Mouse (Mus musculus): ENCODE measurements around the gene Aida. TPM values are rescaled to one million over a fixed set of nuclear protein-coding genes. Genes with fewer than 3 reads are reported as not detected.
"Not testable (repeated sequence)": the region's sequence is repeated elsewhere in the genome, so short reads cannot be mapped to it uniquely, and the experiment has no call there.

Gene Aida
- total RNA-seq, 2 experiments from 2014 or later = 51.6 to 56.5 TPM

DNA sequence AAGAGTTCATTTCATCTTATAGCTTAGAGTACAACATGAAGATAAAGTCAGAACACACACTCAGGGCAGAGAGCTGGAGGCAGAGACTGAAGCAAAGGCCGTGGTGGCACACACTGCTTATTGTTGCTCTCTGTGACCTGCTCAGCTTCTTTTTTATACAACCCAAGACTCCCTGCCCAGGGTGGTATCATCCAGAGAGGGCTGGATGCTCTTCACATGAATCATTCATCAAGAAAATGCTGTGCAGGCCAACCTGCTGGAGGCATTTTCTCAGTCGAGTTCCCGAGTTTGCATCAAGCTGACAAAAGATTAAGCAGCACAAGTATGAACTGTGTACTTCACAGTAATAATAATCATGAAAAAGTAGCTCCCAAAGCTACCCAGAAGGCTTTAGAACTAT, 8.0 kb upstream of the Aida start:
- Histone ChIP-seq H3K27ac (no peak overlapping the region), H3K4me3 (no peak overlapping the region)
- intact Hi-C loops (cut with DNase I) = loop anchor here (5.0 kb wide), 1 partner anchor 39 kb away; no protein-coding TSS in a partner anchor
- TF ChIP-seq CTCF (IDR thresholded peaks at IDR 0.05) = no peak
- no peak for DNase-seq (ENCODE audit: extremely low spot score in 1 of 2, low spot score in 2 of 2)

GRCm38 (mm10) chr1:183289576-183289975, 6.8 kb upstream of the Aida start:
- no peak for TF ChIP-seq CTCF (IDR thresholded peaks at IDR 0.05)
- DNase-seq (ENCODE audit: extremely low spot score in 1 of 2, low spot score in 2 of 2) = no peak
- Histone ChIP-seq H3K27ac (no peak overlapping the region), H3K4me3 (no peak overlapping the region)
- intact Hi-C loops (cut with DNase I) = loop anchor here (5.0 kb wide), 1 partner anchor 38 kb away; no protein-coding TSS in a partner anchor

DNA sequence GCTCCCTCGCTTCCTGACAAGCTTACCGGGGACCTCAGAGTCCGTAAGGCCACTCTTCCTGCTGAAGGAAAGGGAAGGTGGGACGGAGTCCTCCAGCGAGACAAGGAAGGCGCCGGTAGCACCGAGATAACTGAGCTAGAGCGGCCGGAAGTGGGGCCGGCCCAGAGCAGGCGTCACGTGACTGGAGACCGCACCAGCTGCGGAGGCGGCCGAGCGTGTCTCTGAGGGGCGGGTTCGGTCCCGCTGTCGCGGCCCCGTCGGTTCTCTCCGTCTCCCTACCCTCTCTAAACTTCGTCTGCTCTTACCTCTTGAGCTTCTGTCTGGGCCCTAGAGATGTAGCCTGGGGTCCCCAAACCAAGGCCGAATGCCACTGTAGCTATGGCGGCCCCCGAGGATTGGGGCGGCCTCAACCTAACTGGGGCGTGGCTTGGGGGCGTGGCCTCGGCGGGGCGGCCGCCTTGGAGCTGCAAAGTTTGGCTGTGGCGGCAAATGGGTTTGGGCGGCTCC, 540 bp downstream of the Aida start, which contains the start of gene Brox:
Brox (minus strand) TSS at position 393 of the 507 bp plus-strand sequence.
- no peak for TF ChIP-seq CTCF (IDR thresholded peaks at IDR 0.05)
- H3K27ac ChIP-seq = peak within 1 kb of the TSS; percentile 76
- H3K4me3 ChIP-seq = peak within 1 kb of the TSS; percentile 56
- intact Hi-C loops (cut with DNase I) = loop anchor here (2.0 kb wide), 1 partner anchor 48 kb away; no protein-coding TSS in a partner anchor
- DNase-seq (ENCODE audit: extremely low spot score in 1 of 2, low spot score in 2 of 2) = peak; percentile 92 to 93

- no peak for TF ChIP-seq CTCF (IDR thresholded peaks at IDR 0.05)
- no peak overlapping the region; the same call in 1 of the 2 replicates for H3K27ac ChIP-seq
- intact Hi-C loops (cut with DNase I) = loop anchor here (2.0 kb wide), 1 partner anchor 47 kb away; no protein-coding TSS in a partner anchor
- DNase-seq (ENCODE audit: extremely low spot score in 1 of 2, low spot score in 2 of 2) = peak; percentile 28 to 41
- H3K4me3 ChIP-seq = peak overlapping the region; percentile 56
Measured at GRCm38 (mm10) chr1:183297473-183297885, 1.1 kb downstream of the Aida start.

DNA sequence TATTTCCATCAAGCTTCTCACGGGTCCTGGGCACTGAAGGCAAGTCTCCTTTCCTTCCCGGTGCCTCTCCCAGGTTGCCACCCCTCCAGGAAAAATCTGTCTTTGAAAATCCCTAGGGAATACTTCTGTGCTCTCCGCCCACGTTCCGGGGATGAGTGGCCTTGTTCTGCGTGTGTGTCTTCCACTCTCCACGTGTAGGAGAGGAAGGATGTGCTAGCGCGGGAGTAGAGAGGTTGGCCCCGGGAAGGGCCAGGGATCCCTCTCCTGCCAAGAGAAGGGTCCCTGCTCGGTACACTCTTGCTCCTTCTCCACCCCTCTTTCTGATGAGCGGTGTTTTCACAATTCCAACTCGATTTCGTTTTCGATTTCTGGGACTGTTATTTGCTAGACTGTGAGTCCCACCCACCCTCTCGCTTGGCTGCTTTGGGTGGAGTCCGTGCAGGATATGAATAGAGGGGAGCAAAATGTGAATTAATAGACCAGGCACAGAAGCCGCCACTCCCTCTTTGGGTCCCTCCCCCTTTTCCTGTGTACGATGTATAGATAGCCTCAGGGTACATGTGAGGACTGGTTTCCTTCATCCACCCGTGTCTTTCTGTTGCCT, 1.6 kb downstream of the Aida start:
- TF ChIP-seq CTCF (IDR thresholded peaks at IDR 0.05) = no peak
- DNase-seq (ENCODE audit: extremely low spot score in 1 of 2, low spot score in 2 of 2) = peak; percentile 39 to 41
- intact Hi-C loops (cut with DNase I) = loop anchor here (2.0 kb wide), 1 partner anchor 47 kb away; no protein-coding TSS in a partner anchor
- Histone ChIP-seq H3K4me3 (peak overlapping the region; percentile 56), H3K27ac (no peak overlapping the region; the same call in 1 of the 2 replicates)

GRCm38 (mm10) chr1:183299161-183299560, 2.8 kb downstream of the Aida start:
- no peak overlapping the region for H3K27ac ChIP-seq
- intact Hi-C loops (cut with DNase I) = no loop called here
- no peak for TF ChIP-seq CTCF (IDR thresholded peaks at IDR 0.05)
- no peak overlapping the region for H3K4me3 ChIP-seq
- peak; percentile 98 to 99 for DNase-seq (ENCODE audit: extremely low spot score in 1 of 2, low spot score in 2 of 2)

DNA sequence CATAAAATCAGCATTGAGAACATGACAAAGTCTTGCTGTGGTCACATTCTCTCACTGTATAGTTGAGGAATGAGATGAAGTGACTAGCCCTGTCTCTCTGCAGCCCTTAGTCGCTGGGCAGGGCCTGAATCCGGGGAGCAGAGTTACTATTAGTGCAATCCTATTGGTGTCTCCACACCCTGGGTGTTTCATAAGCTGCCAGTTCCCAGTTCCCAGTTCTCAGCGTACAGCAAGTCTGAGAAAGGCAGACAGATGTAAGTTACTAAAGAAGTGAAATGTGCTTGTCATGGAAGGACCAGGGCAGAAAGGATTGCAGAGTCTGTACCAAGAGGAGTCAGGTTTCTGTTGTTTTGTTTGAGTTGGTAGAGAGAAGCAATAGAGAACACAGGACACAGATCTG, 11.2 kb downstream of the Aida start:
- intact Hi-C loops (cut with DNase I) = no loop called here
- Histone ChIP-seq H3K4me3 (no peak overlapping the region), H3K27ac (no peak overlapping the region)
- DNase-seq (ENCODE audit: extremely low spot score in 1 of 2, low spot score in 2 of 2) = no peak
- TF ChIP-seq CTCF (IDR thresholded peaks at IDR 0.05) = no peak

- no peak overlapping the region for H3K27ac ChIP-seq
- no peak for DNase-seq (ENCODE audit: extremely low spot score in 1 of 2, low spot score in 2 of 2)
- no peak overlapping the region for H3K4me3 ChIP-seq
- intact Hi-C loops (cut with DNase I) = no loop called here
- TF ChIP-seq CTCF (IDR thresholded peaks at IDR 0.05) = no peak
Measured at GRCm38 (mm10) chr1:183308476-183308875, 12.1 kb downstream of the Aida start.

GRCm38 (mm10) chr1:183309601-183310000, 13.2 kb downstream of the Aida start:
- DNase-seq (ENCODE audit: extremely low spot score in 1 of 2, low spot score in 2 of 2); H3K4me3 ChIP-seq; intact Hi-C loops (cut with DNase I); H3K27ac ChIP-seq: not testable (repeated sequence)

DNA sequence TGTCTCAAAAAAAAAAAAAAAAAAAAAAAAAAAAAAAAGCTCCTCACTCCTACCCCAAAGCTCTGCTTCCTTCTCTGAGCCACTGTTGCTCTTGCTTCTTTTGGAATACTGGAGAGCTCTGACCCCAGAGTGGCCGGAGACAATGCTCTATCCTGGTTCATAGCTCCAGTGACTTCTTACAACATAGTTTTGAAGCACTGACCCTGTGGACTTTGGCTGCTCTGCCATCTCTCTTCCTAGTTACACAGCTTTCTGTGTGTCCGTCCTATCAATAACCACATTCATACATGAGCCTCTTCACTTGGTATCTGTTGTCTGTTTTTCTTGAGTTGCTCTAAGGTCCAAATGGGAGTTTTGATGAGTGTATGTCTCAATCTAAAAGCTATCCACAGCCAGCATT, 15.7 kb downstream of the Aida start:
- no peak for TF ChIP-seq CTCF (IDR thresholded peaks at IDR 0.05)
- no peak for DNase-seq (ENCODE audit: extremely low spot score in 1 of 2, low spot score in 2 of 2)
- intact Hi-C loops (cut with DNase I) = no loop called here
- H3K4me3 ChIP-seq = no peak overlapping the region
- H3K27ac ChIP-seq = no peak overlapping the region

DNA sequence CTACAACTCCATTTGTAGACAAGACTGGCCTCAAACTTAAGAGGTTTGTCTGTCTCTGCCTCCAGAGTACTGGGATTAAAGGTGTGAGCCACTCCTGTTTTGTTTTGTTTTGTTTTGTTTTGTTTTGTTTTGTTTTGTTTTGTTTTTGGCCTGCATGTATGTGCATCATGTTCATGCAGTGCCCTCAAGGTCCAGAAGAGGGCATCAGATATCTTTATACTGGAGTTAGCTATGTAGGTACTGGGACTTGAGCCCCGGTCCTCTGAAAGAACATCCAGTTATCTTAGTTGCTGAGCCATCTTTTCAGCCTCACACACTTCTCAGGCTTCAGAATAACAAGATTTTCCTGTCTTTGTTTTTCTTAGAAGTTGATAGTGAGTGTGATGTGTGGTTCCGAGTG, 19.4 kb downstream of the Aida start:
- TF ChIP-seq CTCF (IDR thresholded peaks at IDR 0.05) = peak; percentile 22
- no peak overlapping the region for H3K27ac ChIP-seq
- H3K4me3 ChIP-seq = no peak overlapping the region
- intact Hi-C loops (cut with DNase I) = no loop called here
- no peak for DNase-seq (ENCODE audit: extremely low spot score in 1 of 2, low spot score in 2 of 2)

GRCm38 (mm10) chr1:183320708-183321107, 24.3 kb downstream of the Aida start:
- no peak for TF ChIP-seq CTCF (IDR thresholded peaks at IDR 0.05)
- H3K27ac ChIP-seq = no peak overlapping the region
- intact Hi-C loops (cut with DNase I) = no loop called here
- no peak for DNase-seq (ENCODE audit: extremely low spot score in 1 of 2, low spot score in 2 of 2)
- no peak overlapping the region for H3K4me3 ChIP-seq

DNA sequence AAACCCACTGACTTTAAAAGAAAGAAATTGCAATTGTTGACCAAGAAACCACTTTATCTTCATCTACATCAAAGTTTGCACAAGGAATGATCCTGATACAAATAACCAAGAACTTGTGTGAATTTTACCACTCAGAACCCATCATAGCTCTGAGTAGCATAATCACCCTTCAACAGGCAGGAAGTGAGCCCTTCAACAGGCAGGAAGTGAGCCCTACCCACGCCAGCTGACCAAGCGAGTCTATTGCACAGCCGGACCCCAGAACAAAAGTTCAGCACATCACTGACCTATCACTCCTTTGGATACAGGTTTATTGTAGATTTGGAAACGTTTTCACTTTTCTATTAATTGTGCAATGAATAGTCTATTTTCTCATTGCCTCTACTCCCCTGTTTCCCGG, 26.1 kb downstream of the Aida start:
- H3K27ac ChIP-seq; intact Hi-C loops (cut with DNase I); H3K4me3 ChIP-seq; DNase-seq (ENCODE audit: extremely low spot score in 1 of 2, low spot score in 2 of 2): not testable (repeated sequence)
